Mouse (Mus musculus) embryonic fibroblast, embryonic 13.5 days (primary cell): ENCODE measurements around the gene Ccp110. TPM values are rescaled to one million over a fixed set of nuclear protein-coding genes. Genes with fewer than 3 reads are reported as not detected.

Experiments used
- H3K27ac ChIP-seq: 2 replicates; pipeline ENCODE4 v1.5.1; 2012; ENCODE audit warnings: low read length, control low read depth, inconsistent platforms; ENCODE audit not compliant: insufficient read depth
- H3K4me1 ChIP-seq: 2 replicates; pipeline ENCODE4 v1.6.1; 2011; ENCODE audit warnings: low read length; ENCODE audit not compliant: control insufficient read depth, insufficient read depth
- H3K4me3 ChIP-seq: 2 replicates; pipeline ENCODE4 v1.5.1; 2011; ENCODE audit warnings: mild to moderate bottlenecking, control low read depth, low read length; ENCODE audit not compliant: insufficient read depth
- CTCF ChIP-seq: IDR thresholded peaks from 2 replicates; pipeline ENCODE4 v1.5.1; 2011; ENCODE audit warnings: mild to moderate bottlenecking, control low read depth, low read length, moderate library complexity, borderline replicate concordance; ENCODE audit not compliant: insufficient read depth
- POLR2A ChIP-seq: IDR thresholded peaks from 2 replicates; pipeline ENCODE4 v1.6.1; 2011; ENCODE audit warnings: low read depth, mild to moderate bottlenecking, control low read depth, low read length, moderate library complexity
- polyA plus RNA-seq: library from polyadenylated mRNA; stranded (reverse); fragments of >200 nt; gene quantifications from 2 replicates; pipeline ENCODE4 v1.2.4, GENCODE M21; 2011; ENCODE audit warnings: low read depth; ENCODE audit not compliant: missing spikeins, insufficient read length

Gene Ccp110
- polyA plus RNA-seq, result 11.3 and 14.6 TPM in 2 replicates

GRCm38 (mm10) chr7:118712228-118713173, at the start of gene Ccp110:
Gene Ccp110 (plus strand): TSS chr7:118712552.
- H3K4me1 ChIP-seq, result peaks cover 3% of the 10 kb centered on the region; the same call in 1 of the 2 replicates
- TF ChIP-seq POLR2A, result peak; percentile 56
- no peak for TF ChIP-seq CTCF
- peak within 1 kb of the TSS; percentile 81 for H3K4me3 ChIP-seq
- no peak within 1 kb of the TSS for H3K27ac ChIP-seq

- TF ChIP-seq POLR2A (no peak), CTCF (no peak)
- Histone ChIP-seq H3K27ac (no peak overlapping the region), H3K4me3 (no peak overlapping the region), H3K4me1 (no peaks in the 10 kb centered on the region)
Observed at GRCm38 (mm10) chr7:118667773-118668172, 44.6 kb upstream of the Ccp110 start.

GRCm38 (mm10) chr7:118670142-118670541, 42.2 kb upstream of the Ccp110 start:
- no peak overlapping the region for H3K4me3 ChIP-seq
- TF ChIP-seq CTCF, result no peak
- no peaks in the 10 kb centered on the region for H3K4me1 ChIP-seq
- H3K27ac ChIP-seq, result no peak overlapping the region

- TF ChIP-seq POLR2A, result no peak
- no peak for TF ChIP-seq CTCF
- H3K4me1 ChIP-seq, result no peaks in the 10 kb centered on the region
- H3K4me3 ChIP-seq, result no peak overlapping the region
- no peak overlapping the region for H3K27ac ChIP-seq
Observed at GRCm38 (mm10) chr7:118676826-118677225, 35.5 kb upstream of the Ccp110 start.

GRCm38 (mm10) chr7:118688199-118688598, 24.2 kb upstream of the Ccp110 start:
- Histone ChIP-seq H3K4me1 (no peaks in the 10 kb centered on the region), H3K27ac (no peak overlapping the region), H3K4me3 (no peak overlapping the region)
- TF ChIP-seq POLR2A (no peak), CTCF (peak; percentile 60)

- H3K4me3 ChIP-seq, result no peak overlapping the region
- TF ChIP-seq CTCF, result no peak
- no peak for TF ChIP-seq POLR2A
- no peaks in the 10 kb centered on the region for H3K4me1 ChIP-seq
- no peak overlapping the region for H3K27ac ChIP-seq
Observed at GRCm38 (mm10) chr7:118689088-118689487, 23.3 kb upstream of the Ccp110 start.

GRCm38 (mm10) chr7:118691287-118691686, 21.1 kb upstream of the Ccp110 start:
- Histone ChIP-seq H3K4me1 (no peaks in the 10 kb centered on the region), H3K27ac (no peak overlapping the region), H3K4me3 (no peak overlapping the region)
- TF ChIP-seq CTCF (no peak), POLR2A (no peak)

GRCm38 (mm10) chr7:118696146-118696545, 16.2 kb upstream of the Ccp110 start:
- H3K27ac ChIP-seq, result no peak overlapping the region
- 0 out of 2 replicates have a peak, but pooled peaks cover 3% of the 10 kb centered on the region for H3K4me1 ChIP-seq
- no peak for TF ChIP-seq POLR2A
- no peak for TF ChIP-seq CTCF
- H3K4me3 ChIP-seq, result no peak overlapping the region

- Histone ChIP-seq H3K4me1 (0 out of 2 replicates have a peak, but pooled peaks cover 3% of the 10 kb centered on the region), H3K4me3 (no peak overlapping the region), H3K27ac (no peak overlapping the region)
- no peak for TF ChIP-seq POLR2A
- no peak for TF ChIP-seq CTCF
Observed at GRCm38 (mm10) chr7:118697168-118697567, 15.2 kb upstream of the Ccp110 start.

- no peak for TF ChIP-seq POLR2A
- TF ChIP-seq CTCF, result no peak
- Histone ChIP-seq H3K27ac (no peak overlapping the region), H3K4me3 (no peak overlapping the region), H3K4me1 (peaks cover 4% of the 10 kb centered on the region)
Observed at GRCm38 (mm10) chr7:118698882-118699281, 13.5 kb upstream of the Ccp110 start.
